Mouse (Mus musculus) liver, embryonic 11.5 days (tissue): Measurements from ENCODE around the gene Ash1l. TPM values are rescaled to one million over a fixed set of nuclear protein-coding genes. Genes with fewer than 3 reads are reported as not detected.

Experiments used
- ATAC-seq: fragments of 200-750 bp; cut with Nextera tagmentation; replicated peaks from 2 replicates; pipeline ENCODE4 v1.8.0; 2017; ENCODE audit warnings: moderate number of reproducible peaks, mild to moderate bottlenecking, moderate TSS enrichment, moderate library complexity; ENCODE audit not compliant: low FRiP score
- DNase-seq: peaks from one replicate; pipeline ENCODE4 v3.0.0-alpha.2; 2017; ENCODE audit warnings: low spot score
- H3K27ac ChIP-seq: fragments of 300-500 bp; sonication (generic); 2 replicates; pipeline ENCODE4 v1.5.1; 2014; ENCODE audit warnings: mild to moderate bottlenecking, low read depth, low read length, control low read depth
- H3K27me3 ChIP-seq: fragments of 300-500 bp; sonication (generic); replicated peaks from 2 replicates; pipeline ENCODE4 v1.6.1; 2014; ENCODE audit warnings: low read length, mixed read lengths; ENCODE audit not compliant: control insufficient read depth, insufficient read depth
- H3K36me3 ChIP-seq: fragments of 300-500 bp; sonication (generic); 2 replicates; pipeline ENCODE4 v1.6.1; 2014; ENCODE audit warnings: mild to moderate bottlenecking, low read length, moderate library complexity, mixed read lengths; ENCODE audit not compliant: control insufficient read depth, insufficient read depth
- H3K4me1 ChIP-seq: fragments of 300-500 bp; sonication (generic); replicated peaks from 2 replicates; pipeline ENCODE4 v1.6.1; 2014; ENCODE audit warnings: low read length, mixed read lengths; ENCODE audit not compliant: control insufficient read depth, insufficient read depth
- H3K4me2 ChIP-seq: fragments of 300-500 bp; sonication (generic); 2 replicates; pipeline ENCODE4 v1.6.1; 2014; ENCODE audit warnings: mild to moderate bottlenecking, control low read depth, moderate library complexity
- H3K4me3 ChIP-seq: fragments of 300-500 bp; sonication (generic); 2 replicates; pipeline ENCODE4 v1.5.1; 2014; ENCODE audit warnings: low read depth, low read length, control low read depth
- H3K9ac ChIP-seq: fragments of 300-500 bp; sonication (generic); 2 replicates; pipeline ENCODE4 v1.6.1; 2014; ENCODE audit warnings: low read depth, low read length, control low read depth
- H3K9me3 ChIP-seq: fragments of 300-500 bp; sonication (generic); 2 replicates; pipeline ENCODE4 v1.6.1; 2016; ENCODE audit warnings: low read length, inconsistent platforms, mixed read lengths; ENCODE audit not compliant: control insufficient read depth
- WGBS: fragments of 180-500 bp; shearing (Covaris S2); extraction: QIAGEN DNeasy Blood & Tissue Kit; methylation state at CpG from one replicate; pipeline ENCODE4 v1.1.7; 2014; 5-methylcytosine and 5-hydroxymethylcytosine counted together
- polyA plus RNA-seq: library from polyadenylated mRNA; unstranded; fragments of >200 nt; fragmentation: Nextera tagmentation; extraction: Ambion mirVana; gene quantifications from 2 replicates; pipeline ENCODE4 v1.2.1, GENCODE M21; 2014

Ash1l gene
- polyA plus RNA-seq, result 11.1 and 13.4 TPM in 2 replicates

GRCm38 (mm10) chr3:88950576-88951326 lies at the start of gene Ash1l, which contains the start of gene Dap3:
Ash1l (plus strand) TSS chr3:88950622.
Dap3 (minus strand) TSS chr3:88951181.
- Histone ChIP-seq H3K27me3 (no peaks in the 10 kb centered on the region), H3K27ac (peak within 1 kb of the TSS; percentile 98), H3K4me1 (peaks cover 24% of the 10 kb centered on the region), H3K4me3 (peak within 1 kb of the TSS; percentile 82), H3K4me2 (peak within 1 kb of the TSS; percentile 89), H3K9me3 (no peaks in the 10 kb centered on the region), H3K9ac (peak within 1 kb of the TSS; percentile 99), H3K36me3 (no peaks in the 10 kb centered on the region)
- DNase-seq (peak; percentile 87), ATAC-seq (peak; percentile 65)
- WGBS, result under 1% methylated on average over 36 of the region's 64 CpGs

- DNase-seq (no peak), ATAC-seq (no peak)
- no peak overlapping the region for H3K4me2 ChIP-seq
- H3K4me1 ChIP-seq, result no peaks in the 10 kb centered on the region
- no peak overlapping the region for H3K9ac ChIP-seq
- H3K4me3 ChIP-seq, result no peak overlapping the region
- 90% methylated on average over 3 of the region's 3 CpGs for WGBS
- H3K36me3 ChIP-seq, result peaks cover 57% of the 10 kb centered on the region
- no peaks in the 10 kb centered on the region for H3K27me3 ChIP-seq
- H3K27ac ChIP-seq, result no peak overlapping the region
- no peaks in the 10 kb centered on the region for H3K9me3 ChIP-seq
These were observed 45.6 kb upstream of the Ash1l start for GRCm38 (mm10) chr3:88904803-88905202.

- Histone ChIP-seq H3K9me3 (no peaks in the 10 kb centered on the region), H3K4me1 (no peaks in the 10 kb centered on the region), H3K27me3 (no peaks in the 10 kb centered on the region), H3K9ac (no peak overlapping the region), H3K4me3 (no peak overlapping the region), H3K4me2 (no peak overlapping the region), H3K36me3 (peaks cover 61% of the 10 kb centered on the region), H3K27ac (0 out of 2 replicates have a peak overlapping the region, but pooled peaks have one; percentile 16)
- 87% methylated on average over 6 of the region's 6 CpGs for WGBS
- no peak for DNase-seq
- ATAC-seq, result no peak
These were observed 45.2 kb upstream of the Ash1l start for GRCm38 (mm10) chr3:88905209-88905608.

- H3K4me1 ChIP-seq, result no peaks in the 10 kb centered on the region
- ATAC-seq, result no peak
- no peak overlapping the region for H3K4me3 ChIP-seq
- no peak overlapping the region for H3K9ac ChIP-seq
- WGBS, result 95% methylated on average over 2 of the region's 2 CpGs
- DNase-seq, result no peak
- H3K27me3 ChIP-seq, result no peaks in the 10 kb centered on the region
- H3K9me3 ChIP-seq, result no peaks in the 10 kb centered on the region
- peaks cover 64% of the 10 kb centered on the region for H3K36me3 ChIP-seq
- H3K27ac ChIP-seq, result no peak overlapping the region
- H3K4me2 ChIP-seq, result no peak overlapping the region
These were observed 44.7 kb upstream of the Ash1l start for GRCm38 (mm10) chr3:88905741-88906140.

GRCm38 (mm10) chr3:88906393-88907159 lies 43.8 kb upstream of the Ash1l start:
- Histone ChIP-seq H3K4me2 (no peak overlapping the region), H3K4me3 (no peak overlapping the region), H3K4me1 (no peaks in the 10 kb centered on the region), H3K9me3 (no peaks in the 10 kb centered on the region), H3K36me3 (peaks cover 68% of the 10 kb centered on the region), H3K9ac (no peak overlapping the region), H3K27me3 (no peaks in the 10 kb centered on the region), H3K27ac (no peak overlapping the region)
- ATAC-seq (no peak), DNase-seq (no peak)
- 89% methylated on average over 6 of the region's 6 CpGs for WGBS

GRCm38 (mm10) chr3:88912585-88912984 lies 37.8 kb upstream of the Ash1l start:
- ATAC-seq (no peak), DNase-seq (no peak)
- peak overlapping the region; percentile 85; the same call in 1 of the 2 replicates for H3K9ac ChIP-seq
- H3K4me1 ChIP-seq, result peaks cover 8% of the 10 kb centered on the region; the same call in 1 of the 2 replicates
- H3K27ac ChIP-seq, result no peak overlapping the region
- peak overlapping the region; percentile 81 for H3K4me3 ChIP-seq
- peak overlapping the region; percentile 88 for H3K4me2 ChIP-seq
- H3K9me3 ChIP-seq, result no peaks in the 10 kb centered on the region
- peaks cover 46% of the 10 kb centered on the region for H3K36me3 ChIP-seq
- 83% methylated on average over 7 of the region's 7 CpGs for WGBS
- H3K27me3 ChIP-seq, result no peaks in the 10 kb centered on the region

GRCm38 (mm10) chr3:88913511-88914383 lies 36.7 kb upstream of the Ash1l start, which contains the start of gene Msto1:
Msto1 (minus strand) TSS chr3:88913999.
- Histone ChIP-seq H3K9me3 (no peaks in the 10 kb centered on the region), H3K9ac (peak within 1 kb of the TSS; percentile 85), H3K27ac (peak within 1 kb of the TSS; percentile 14), H3K4me1 (peaks cover 8% of the 10 kb centered on the region; the same call in 1 of the 2 replicates), H3K4me2 (peak within 1 kb of the TSS; percentile 88), H3K4me3 (peak within 1 kb of the TSS; percentile 81), H3K36me3 (peaks cover 35% of the 10 kb centered on the region), H3K27me3 (no peaks in the 10 kb centered on the region)
- WGBS, result under 1% methylated on average over 62 of the region's 62 CpGs
- peak; percentile 97 for ATAC-seq
- peak; percentile 91 for DNase-seq

- DNase-seq (no peak), ATAC-seq (no peak)
- Histone ChIP-seq H3K9ac (peak overlapping the region; percentile 85), H3K4me3 (peak overlapping the region; percentile 81), H3K4me1 (peaks cover 8% of the 10 kb centered on the region; the same call in 1 of the 2 replicates), H3K36me3 (peaks cover 30% of the 10 kb centered on the region), H3K4me2 (peak overlapping the region; percentile 88), H3K9me3 (no peaks in the 10 kb centered on the region), H3K27ac (peak overlapping the region; percentile 14), H3K27me3 (no peaks in the 10 kb centered on the region)
- WGBS, result 29% methylated on average over 8 of the region's 8 CpGs
These were observed 36.0 kb upstream of the Ash1l start for GRCm38 (mm10) chr3:88914384-88914810.
